Mouse (Mus musculus) spleen, embryonic (tissue): ENCODE measurements around the gene Prkcb.

Experiments used
- CTCF ChIA-PET: fragments of 350-600 bp; sonication (Branson Sonifier 250); formaldehyde crosslinking; loops from one replicate; lab custom pipeline; 2022; lab: Charles Lee

The Prkcb gene

GRCm38 (mm10) chr7:122633463-122633862 is 344.9 kb downstream of the Prkcb start:
- CTCF ChIA-PET: no interaction called here

DNA sequence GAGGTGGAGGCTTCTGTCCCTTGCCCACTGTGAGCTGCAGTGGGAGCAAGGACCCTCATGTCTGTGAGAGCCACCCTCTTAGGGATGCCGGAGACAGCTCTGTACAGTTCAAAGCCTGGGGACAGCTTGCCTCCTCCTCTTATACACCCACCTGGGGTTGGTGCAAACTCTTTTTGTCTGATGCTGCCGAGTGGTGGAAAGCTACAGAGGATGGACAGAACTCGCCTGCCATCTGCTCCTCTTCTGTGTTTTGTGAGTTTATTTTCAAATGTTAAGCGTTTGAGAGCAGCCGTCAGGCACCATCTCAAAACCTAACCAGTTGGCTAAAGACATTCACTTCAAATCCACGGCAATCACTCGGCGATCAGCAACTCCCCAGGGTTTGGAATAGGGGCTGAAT is 355.1 kb downstream of the Prkcb start:
- CTCF ChIA-PET: no interaction called here

DNA sequence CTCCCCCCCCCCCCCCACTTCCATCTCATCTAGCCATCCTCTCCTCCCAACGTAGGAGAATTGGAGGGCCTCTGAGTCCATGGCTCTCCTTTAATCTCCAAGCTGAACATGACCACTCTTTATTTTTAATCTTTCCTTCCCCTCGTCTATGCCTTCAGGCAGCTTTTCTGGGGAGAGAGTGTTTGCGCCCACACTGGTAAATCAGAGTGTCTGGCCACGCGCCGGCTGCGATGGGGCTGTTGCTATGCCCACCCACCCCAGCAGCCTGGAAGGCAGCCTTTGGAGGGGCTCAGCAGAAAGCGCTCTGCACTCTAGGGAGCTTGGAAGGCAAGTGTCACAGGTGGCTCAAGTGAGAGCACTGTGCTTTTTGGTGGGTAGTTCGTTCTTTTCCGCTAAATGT is 360.8 kb downstream of the Prkcb start:
- CTCF ChIA-PET: no interaction called here

DNA sequence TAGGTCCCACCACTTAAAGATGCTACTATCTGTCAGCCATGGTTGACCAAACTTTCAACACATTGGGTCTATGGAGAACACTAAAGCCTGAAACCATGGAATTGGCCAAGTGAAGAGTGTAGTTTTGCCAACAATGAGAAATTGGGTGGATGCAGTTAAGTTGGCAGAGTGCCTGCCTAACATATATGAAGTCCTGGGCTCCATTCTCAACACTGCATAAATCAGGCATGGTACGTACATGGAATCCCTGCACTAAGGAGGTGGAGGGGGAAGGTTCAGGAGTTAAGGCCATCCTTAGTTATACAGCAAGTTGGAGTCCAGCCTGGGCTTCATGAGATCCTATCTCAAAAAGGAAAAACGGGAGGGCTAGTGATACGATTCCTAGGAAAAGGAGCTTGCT is 364.0 kb downstream of the Prkcb start:
- CTCF ChIA-PET: no interaction called here

DNA sequence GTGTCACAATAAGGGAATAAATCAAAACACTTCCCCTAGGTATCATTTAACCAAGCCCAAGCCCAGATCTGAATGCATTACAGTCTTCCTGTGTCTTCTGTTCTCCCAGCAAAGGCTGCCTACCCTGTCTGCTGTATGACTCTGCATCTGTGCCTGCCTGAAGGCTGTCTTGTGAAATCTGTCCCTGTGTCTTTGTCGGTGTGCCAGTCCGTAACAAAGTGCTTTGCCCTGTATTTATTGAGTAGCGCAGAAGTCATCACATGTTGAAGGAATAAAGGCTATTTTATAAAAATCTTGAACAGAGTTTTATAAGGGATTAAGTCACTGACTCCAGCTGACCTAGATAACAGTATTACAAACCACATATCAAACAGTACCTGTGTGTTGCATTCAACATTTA is 368.1 kb downstream of the Prkcb start:
- CTCF ChIA-PET: no interaction called here

DNA sequence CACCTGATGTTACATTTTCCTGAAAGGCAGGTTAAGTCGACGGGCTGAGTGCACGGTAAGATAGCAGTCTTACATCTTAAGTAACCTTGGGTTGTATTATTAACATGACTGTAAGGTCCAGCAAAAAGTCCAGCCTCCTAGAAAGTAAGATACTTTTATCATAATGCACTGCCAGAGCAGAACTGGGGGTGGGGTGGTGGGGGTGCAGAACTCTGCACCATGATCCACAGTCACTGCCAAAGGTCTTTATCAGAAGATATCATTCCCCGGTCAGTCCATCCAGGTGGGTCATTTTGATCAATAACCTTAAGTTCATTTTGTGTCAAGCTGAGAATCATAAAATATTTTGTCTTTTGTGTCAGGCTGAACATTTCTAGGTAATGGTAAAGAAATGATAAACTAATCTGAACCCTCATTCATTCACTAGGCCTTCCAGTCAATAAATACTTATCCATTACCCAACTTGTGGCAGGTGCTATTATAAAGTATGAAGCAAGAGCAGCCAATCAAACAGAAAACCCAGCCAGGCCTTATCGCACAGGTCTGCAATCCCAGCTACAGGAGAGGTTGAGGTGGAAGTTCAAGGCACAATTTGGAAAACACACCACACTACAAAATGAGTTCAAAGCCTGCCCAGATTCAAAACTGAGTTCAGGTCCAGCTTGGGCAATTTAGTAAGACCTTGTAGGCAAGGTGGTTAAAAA is 369.0 kb downstream of the Prkcb start:
- CTCF ChIA-PET: no interaction called here

DNA sequence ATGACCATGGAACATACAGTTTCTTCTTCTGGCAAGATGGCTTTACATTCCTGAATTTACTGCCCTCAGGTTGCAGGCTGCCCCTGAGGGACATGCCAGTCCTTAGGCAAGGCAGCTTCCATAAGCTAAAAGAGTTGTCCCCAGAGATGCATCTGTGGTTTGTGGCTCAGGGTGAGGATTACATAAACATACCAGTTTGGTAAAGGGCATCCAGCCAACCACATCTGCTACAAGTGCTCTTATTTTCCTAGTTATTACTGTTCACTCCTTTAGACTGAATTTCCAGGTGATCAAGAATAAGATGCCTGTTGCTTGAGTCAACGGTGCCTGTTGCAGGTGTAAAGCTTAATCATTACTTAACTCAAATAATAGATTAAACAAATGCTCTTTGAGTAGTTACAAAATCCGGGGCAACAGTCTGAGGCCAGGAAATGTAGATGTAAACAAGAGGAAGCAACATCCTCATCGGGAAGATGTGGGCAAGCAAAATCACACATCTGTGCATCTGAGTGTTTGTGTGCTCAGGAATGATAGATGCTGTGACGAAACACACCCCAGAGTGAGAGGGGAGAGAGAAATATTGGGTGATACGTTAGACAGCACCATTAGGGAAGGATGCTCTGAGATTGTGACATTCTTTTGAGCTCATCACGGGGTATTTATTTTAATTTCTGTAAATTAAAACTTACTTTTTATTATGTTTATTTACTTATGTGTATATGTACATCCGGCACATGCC is 376.9 kb downstream of the Prkcb start:
- CTCF ChIA-PET: interaction anchor here (0.6 kb wide), 1 partner anchor 214 kb away, joined by 7 read pairs; no protein-coding TSS in a partner anchor

GRCm38 (mm10) chr7:122667903-122668302 is 379.4 kb downstream of the Prkcb start:
- CTCF ChIA-PET: no interaction called here

DNA sequence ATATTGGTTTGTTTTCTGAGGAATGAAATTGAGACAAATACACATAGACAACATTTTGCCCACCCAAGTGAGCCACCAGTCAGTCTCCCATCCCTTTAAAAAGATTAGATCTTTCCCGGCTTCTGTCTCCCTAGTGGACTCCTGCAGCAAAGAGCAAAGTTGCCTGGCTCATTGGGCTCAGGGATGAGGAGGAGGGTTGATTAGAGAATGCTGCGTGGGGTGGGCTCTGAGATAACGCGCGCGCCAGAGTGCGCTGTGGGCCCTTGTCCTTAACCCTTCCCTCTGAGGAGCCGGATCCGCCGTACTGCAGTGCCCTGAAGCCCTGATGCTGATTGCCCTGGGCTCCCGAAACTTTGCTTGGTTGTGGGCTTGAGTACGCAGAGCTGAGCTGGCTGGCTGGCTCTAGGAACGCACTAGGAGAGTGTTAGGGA is 381.9 kb downstream of the Prkcb start, which contains the start of gene Cacng3:
Gene Cacng3, plus strand, starts transcription at position 51 of the 431 bp plus-strand sequence.
- CTCF ChIA-PET: no interaction called here

DNA sequence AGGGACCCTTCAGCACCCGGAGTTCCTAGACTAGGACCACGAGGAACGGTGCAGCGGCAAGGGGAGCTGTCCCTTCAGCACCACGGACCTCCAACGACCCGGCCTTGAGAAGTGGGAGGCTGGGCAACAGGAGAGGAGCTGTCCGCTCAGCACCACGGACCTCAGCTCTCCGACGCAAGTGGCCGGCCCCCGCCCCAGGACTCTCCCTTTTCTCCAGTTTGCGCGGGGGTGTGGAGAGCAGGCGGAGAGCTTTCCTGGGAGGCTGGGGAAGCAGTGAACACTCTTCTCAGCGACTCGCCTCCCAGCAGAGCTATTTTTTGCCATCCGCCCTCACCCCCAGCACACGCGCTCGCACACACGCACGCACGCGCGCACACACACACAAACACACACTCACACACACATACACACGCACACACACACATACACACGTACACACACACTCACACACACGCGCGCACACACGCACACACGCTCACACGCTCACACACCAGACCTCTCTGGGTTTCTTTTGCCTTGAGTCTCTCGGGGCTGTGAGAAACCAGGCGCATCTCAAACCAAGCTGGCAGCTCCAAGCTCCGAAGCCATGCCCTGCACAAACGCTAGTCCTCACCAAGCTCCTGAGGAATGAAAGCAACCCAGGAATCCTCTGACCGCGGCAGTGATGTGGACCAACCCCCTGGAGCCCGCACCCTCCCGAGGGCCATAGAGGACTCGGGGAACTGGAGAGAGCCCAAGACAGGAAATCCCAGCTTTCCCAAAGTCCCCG is 382.5 kb downstream of the Prkcb start:
- CTCF ChIA-PET: no interaction called here

- CTCF ChIA-PET: no interaction called here
Observed at GRCm38 (mm10) chr7:122672981-122673380, 384.4 kb downstream of the Prkcb start.

- CTCF ChIA-PET: no interaction called here
Observed at GRCm38 (mm10) chr7:122675207-122675606, 386.7 kb downstream of the Prkcb start.
